Mouse (Mus musculus): ENCODE measurements around the gene Cfdp1. TPM values are rescaled to one million over a fixed set of nuclear protein-coding genes. Genes with fewer than 3 reads are reported as not detected.
"Not testable (repeated sequence)": the region's sequence is repeated elsewhere in the genome, so short reads cannot be mapped to it uniquely, and the experiment has no call there.

Cfdp1 gene
- total RNA-seq, 4 experiments from 2014 or later, result 27.4 to 37.6 (median 32.7) TPM

DNA sequence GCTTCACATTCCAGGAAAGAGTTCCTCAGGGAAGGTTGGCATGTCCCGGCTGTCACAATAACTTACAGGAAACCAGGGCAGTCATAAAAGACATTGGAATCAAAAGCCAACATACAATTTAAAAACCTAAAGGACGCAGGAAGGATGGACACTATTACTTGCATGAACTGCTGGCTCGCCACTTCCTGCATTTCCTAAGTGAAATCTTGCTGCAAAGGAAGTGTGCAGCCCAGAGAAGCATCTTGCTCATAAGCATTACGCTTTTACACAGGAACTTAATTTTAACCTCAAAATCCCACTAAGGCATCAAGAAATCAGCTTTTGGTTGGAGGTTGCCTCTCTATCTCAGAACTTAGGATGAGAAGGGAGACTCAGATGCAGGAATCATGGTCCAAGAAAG, 9.2 kb upstream of the Cfdp1 start:
- DNase-seq (ENCODE audit: low spot score), result no peak

DNA sequence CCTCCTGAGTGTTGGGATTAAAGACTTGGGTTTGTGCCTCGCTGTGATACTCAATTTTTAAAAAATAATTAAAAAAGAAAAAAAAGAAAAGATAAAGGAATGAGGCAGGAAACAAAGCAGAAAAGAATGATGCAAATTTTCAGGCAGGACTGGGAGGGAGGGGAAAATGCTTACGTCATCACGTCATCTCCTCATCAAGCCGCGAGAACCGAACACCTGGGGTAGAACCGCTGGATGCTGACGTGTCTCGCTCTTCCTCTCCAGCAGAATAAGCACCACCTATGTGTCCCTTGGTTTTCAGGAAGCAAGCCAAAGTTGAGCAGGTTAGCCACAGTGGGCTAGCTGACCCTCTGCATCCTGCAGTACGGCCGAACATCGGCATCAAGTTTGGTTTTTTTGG, 1.9 kb upstream of the Cfdp1 start:
- no peak for DNase-seq (ENCODE audit: low spot score)

GRCm38 (mm10) chr8:111853219-111853618, 872 bp downstream of the Cfdp1 start:
- not testable (repeated sequence) for DNase-seq (ENCODE audit: low spot score)

- no peak for DNase-seq (ENCODE audit: low spot score)
Observed at GRCm38 (mm10) chr8:111846746-111847145, 7.3 kb downstream of the Cfdp1 start.

DNA sequence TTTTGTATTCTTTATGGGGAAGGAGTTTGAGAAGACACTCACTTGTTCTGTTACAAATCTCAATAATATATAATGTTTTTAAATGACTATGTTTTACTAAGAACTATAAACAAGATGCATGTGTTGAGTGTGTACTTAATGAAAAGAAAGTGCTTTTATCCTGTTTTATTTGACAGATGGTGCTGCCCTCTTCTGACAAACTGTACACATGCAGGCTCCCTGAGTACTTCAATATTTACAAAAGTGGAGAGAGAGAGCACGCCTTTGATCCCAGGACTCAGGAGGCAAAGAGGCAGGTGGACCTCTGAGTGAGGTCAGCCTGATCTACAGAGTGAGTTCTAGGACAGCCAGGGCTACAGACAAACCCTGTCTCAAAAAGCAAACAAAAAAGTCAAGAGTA, 18.6 kb downstream of the Cfdp1 start:
- DNase-seq (ENCODE audit: low spot score), result no peak

GRCm38 (mm10) chr8:111834011-111834410, 20.1 kb downstream of the Cfdp1 start:
- DNase-seq (ENCODE audit: low spot score), result no peak

DNA sequence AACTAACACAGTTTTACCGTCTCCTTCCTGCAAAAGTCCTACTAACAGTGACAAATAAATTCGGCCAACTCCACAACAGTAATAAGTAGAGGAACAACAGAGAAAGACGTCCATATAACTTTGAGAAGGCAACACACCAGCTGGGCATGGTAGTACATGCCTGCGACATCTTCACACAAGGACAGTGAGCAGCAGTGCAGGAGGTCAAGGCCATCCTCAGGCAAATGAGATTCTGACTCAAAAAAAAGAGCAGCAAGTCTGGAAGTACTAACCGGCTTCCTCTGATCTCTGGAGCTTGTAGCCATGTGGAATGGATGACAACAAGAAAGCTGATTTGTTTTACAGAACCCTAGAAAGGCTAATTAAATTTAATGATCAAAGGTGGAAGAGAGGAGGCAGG, 21.1 kb downstream of the Cfdp1 start:
- DNase-seq (ENCODE audit: low spot score), result no peak

GRCm38 (mm10) chr8:111831996-111832395, 22.1 kb downstream of the Cfdp1 start:
- DNase-seq (ENCODE audit: low spot score), result no peak

DNA sequence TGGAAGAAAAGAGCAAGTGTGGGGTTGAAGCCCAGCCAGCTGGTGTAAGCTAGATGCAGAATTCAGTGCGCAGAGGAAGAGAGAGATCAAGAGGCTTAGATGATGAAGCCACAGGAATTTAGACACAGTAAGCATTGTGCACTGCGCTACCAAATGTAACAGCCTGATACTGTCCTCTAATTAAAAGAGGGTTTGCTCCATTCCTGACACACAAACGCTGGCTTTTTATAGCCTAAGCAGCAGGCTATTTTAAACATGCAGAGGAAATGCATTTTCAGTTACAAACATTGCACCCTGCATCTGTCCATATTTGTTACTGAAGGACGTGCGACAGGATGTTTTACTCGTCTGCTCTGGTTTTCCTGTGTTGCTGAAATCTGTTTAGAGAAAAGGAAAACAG, 25.5 kb downstream of the Cfdp1 start:
- peak; percentile 35 for DNase-seq (ENCODE audit: low spot score)

DNA sequence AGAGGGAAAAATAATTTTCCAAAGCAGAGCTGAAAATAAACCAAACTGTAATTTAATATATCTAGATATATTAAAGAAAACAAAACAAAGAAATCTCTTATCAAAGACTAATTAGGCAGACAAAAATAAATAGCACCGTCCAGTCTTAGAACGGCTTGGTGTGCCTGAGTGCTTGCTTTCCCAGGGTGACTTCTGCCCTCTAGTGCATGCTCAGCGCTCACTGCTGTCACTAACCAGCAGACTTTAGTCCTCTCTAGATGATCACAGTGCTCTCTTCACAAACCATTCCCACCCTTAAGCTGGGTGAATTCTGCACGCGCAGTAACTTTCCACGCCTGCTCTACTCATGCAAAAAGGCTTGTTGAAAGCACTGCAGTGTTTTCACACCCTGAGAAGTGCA, 28.9 kb downstream of the Cfdp1 start:
- DNase-seq (ENCODE audit: low spot score), result peak; percentile 50

GRCm38 (mm10) chr8:111824334-111824733, 29.8 kb downstream of the Cfdp1 start:
- no peak for DNase-seq (ENCODE audit: low spot score)

DNA sequence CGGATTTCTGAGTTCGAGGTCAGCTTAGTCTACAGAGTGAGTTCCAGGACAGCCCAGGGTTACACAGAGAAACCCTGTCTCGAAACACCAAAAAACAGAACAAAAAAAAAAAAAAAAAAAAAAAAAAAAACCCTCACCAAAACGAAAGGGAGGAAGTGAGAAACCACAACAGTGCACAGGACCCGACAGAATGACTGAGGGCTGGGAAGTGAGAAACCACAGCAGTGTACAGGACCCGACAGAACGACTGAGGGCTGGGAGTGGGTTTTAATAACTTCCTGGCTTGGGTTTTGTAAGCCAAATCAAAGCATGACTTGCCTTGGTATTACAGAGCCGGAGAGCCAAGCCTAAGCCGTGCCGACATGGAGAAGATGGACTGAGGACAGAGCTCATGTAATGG, 32.9 kb downstream of the Cfdp1 start:
- no peak for DNase-seq (ENCODE audit: low spot score)

DNA sequence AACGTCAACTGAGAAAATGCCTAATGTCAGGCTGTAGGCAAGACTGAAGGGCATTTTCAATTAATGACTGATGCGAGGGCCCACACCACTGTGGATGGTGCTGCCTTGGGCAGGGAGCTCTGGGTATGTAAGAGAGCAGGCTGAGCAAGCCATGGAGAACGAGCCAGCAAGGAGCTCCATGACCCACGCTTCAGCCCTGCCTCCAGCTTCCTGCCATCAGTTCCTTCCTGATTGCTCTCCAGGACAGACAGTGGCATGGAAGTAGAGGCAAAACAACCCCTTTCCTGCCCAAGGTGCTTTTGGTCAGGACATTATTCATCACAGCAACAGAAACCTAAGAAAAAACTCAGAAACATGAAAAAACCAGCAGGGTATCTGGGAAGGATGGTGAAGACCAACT, 33.4 kb downstream of the Cfdp1 start:
- no peak for DNase-seq (ENCODE audit: low spot score)

DNA sequence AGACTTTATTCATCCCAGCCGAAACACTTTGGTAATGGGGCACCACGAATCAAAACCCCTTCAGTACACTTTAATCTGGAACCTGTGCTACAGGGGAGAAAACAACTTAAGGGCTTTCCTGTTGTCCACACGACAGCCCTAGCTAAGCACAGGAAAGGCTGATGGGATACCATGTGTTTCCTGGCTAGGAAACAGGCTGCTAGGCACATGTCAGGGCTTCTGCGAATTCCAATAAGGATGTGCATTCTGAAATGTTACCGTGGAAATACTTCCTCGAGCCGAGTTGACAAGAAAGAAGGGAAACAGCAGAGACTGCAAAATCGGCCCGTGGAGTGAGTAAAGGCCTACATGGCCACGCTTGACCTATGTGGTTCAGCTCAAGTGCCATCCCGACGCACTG, 34.1 kb downstream of the Cfdp1 start:
- DNase-seq (ENCODE audit: low spot score), result peak; percentile 44

DNA sequence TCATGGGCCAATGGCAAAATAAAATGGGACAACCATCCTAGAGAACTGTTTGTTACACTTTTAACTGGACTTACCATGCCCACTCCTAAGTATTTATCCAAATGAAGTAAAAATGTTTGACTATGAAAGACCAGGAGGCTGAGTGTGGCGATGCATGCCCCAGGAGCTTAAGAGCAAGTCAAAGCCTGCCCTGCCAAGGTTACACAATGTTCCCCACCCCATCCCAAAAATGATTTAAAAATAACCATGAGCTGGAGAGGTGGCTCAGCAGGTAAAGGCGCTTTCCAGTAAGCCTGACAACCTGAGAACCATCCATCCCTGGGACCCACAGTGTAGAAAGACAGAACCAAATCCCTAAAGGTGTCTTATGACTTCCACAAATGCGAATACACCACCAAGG, 35.5 kb downstream of the Cfdp1 start:
- no peak for DNase-seq (ENCODE audit: low spot score)

DNA sequence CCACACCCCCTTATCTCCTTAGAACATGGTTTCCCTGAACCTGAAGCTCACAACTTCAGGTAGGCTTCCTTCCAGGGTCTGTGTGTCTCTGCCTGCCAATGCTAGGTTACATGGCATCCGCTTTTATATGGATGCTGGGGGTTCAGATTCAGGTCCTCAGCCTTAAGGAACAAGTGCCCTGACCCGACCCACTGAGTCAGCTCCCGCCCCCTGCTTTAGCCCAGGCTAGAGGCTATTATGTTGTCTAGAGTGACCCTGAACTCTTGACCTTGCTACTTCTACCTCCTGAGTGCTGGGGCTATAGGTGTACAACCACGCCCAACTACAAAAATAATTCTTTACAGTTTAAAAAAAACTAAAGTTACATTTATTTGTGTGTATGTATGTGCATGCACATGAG, 39.0 kb downstream of the Cfdp1 start:
- no peak for DNase-seq (ENCODE audit: low spot score)

DNA sequence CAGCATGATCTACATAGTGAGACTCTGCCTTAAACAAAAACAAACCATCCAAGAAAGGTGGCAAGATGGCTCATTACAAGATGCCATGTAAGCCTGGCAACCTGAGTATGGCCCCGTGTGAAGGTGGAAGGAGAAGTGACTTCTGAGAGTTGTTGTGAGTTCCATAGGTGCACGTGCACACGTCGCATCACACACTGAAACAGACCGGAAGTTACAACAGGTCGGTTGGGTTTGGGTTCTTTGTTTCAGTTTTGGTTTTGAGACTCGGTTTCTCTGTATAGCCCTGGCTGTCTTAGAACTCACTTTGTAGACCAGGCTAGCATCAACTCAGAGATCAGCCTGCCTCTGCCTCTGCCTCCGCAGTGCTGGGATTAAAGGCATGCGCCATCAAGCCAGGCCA, 40.3 kb downstream of the Cfdp1 start:
- DNase-seq (ENCODE audit: low spot score), result no peak

GRCm38 (mm10) chr8:111812835-111813234, 41.3 kb downstream of the Cfdp1 start:
- no peak for DNase-seq (ENCODE audit: low spot score)

GRCm38 (mm10) chr8:111810656-111811336, 43.3 kb downstream of the Cfdp1 start:
- no peak for DNase-seq (ENCODE audit: low spot score)

GRCm38 (mm10) chr8:111808891-111809622, 45.0 kb downstream of the Cfdp1 start:
- no peak for DNase-seq (ENCODE audit: low spot score)

DNA sequence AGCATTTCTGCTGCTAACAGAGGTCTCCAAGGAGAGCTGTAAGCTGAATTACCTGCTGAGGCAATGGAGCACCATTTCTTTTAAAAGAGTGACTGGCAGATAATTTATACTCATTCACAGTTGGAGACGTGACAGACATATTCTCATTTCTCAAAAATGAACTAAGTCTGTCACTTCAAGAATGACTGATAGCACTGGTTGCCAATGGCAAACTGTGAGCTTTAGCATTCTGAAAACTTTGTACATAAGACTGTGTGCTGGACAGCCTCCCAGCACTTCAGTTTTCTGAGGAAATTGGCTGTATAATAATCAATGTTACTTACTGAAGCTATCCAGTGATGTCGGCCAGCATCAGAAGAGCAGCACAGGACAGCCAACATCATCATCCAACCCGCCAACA, 46.1 kb downstream of the Cfdp1 start:
- DNase-seq (ENCODE audit: low spot score), result no peak

DNA sequence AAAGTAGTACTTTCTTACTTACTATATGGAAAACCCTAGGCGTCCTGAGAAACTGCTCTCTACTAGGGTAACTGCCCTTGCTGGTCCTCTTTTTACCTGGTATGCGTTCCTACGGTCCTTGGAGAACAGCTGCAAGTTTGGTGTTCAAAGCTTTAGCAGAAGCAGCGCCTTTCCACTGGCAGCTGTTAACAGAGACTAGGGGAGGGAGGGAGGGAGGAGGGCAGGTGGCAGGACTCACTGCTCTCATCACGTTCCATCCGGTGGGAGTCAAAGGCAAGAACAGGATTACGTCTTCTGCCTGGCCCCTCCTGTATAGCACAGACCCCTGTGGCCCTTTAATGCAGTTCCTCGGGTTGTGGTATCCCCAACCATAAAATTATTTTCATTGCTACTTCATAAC, 50.7 kb downstream of the Cfdp1 start:
- no peak for DNase-seq (ENCODE audit: low spot score)

GRCm38 (mm10) chr8:111802256-111802655, 51.8 kb downstream of the Cfdp1 start:
- DNase-seq (ENCODE audit: low spot score), result no peak

- peak; percentile 41 for DNase-seq (ENCODE audit: low spot score)
Observed at GRCm38 (mm10) chr8:111801456-111801855, 52.6 kb downstream of the Cfdp1 start.

Data from heart, adult 8-10 months (tissue).